Mouse (Mus musculus) gastrocnemius, postnatal 36 days (tissue): ENCODE results near the gene Olfr829. TPM values are rescaled to one million over a fixed set of nuclear protein-coding genes. Genes with fewer than 3 reads are reported as not detected.
"Not testable (repeated sequence)": the region's sequence is repeated elsewhere in the genome, so short reads cannot be mapped to it uniquely, and the experiment has no call there.

Experiments used
- DNase-seq, 2 experiments: peaks; one replicate each; pipeline ENCODE4 v3.0.0; 2022
- intact Hi-C: fragments of 180-260 bp; cut with DNase I; formaldehyde crosslinking; loops from one replicate; pipeline ENCODE4 v1.15.1; 2025
- long read RNA-seq, 2 experiments: library from polyadenylated mRNA; stranded (forward); transcript quantifications; one replicate each; pipeline ENCODE4 v2.0.0; 2021
- total RNA-seq, 2 experiments: library from RNA; stranded (reverse); gene quantifications; 2 replicates each; pipeline ENCODE4 v1.2.3; 2021

The Olfr829 gene
- not detected for total RNA-seq
- long read RNA-seq, experiment 1, result 0 reads
- long read RNA-seq, experiment 2, result 0 reads

DNA sequence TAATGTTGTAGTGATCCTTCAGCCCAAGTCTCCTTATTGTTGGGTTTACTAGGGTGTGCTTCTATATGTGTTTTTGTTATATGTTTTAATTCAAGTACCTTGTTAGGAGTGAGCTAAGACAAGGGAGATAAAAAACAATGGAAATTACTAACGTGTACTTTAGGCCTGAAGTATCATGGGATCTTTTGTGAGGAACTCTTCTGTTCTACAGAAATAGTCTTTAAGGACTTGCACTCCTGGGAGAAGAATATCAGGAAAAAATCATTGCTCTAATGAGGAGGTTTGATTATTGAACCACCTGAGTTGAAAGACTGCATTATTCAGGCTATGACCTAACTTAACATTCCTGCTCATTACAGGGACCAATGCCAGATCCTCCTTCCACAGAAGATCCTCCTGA, at the start of gene Olfr829:
TSS of gene Olfr829 (plus strand) at position 301 of the 400 bp plus-strand sequence.
- DNase-seq, result no peak
- intact Hi-C loops, result no loop called here

DNA sequence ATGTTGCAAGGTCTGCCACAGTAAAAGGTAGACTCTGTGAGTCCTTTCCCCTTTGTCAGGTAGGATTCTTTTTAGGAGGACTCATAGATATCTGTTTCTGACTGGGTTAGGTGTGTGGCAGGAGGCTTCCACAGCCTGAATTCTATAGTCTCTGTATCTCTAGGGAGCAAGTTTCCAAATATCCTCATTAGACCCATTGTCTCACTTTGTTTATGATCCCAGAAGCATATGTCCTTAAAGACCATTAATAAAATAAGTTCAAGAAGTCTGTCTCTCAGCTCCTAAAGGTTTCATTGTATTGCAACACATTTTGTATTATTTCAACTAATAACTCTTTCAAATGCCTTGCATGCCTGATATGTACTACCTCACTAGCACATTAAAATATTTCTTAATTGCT, 35.3 kb upstream of the Olfr829 start, which contains the start of gene Olfr828:
TSS of gene Olfr828 (minus strand) at position 101 of the 400 bp plus-strand sequence.
- no peak for DNase-seq

DNA sequence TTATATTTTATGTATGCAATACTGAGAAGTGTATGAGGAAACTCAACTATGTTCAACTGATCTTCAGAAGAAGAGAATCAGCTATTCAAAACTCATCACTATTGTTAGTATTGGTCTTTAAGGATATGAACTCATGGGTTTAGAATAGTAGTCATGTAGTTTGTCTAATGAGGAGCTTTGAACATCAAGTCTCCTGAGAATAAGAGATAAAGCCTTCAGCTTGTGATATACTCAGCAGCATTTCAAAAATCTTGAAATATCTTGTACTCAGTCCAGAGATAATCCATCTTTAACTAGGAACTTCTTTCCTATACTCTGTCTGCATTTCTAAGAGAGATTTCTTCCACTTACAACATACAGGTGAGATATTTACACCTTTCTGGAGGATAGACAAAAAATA, 19.7 kb downstream of the Olfr829 start, which contains the start of gene Olfr830:
TSS of gene Olfr830 (plus strand) at position 301 of the 400 bp plus-strand sequence.
- intact Hi-C loops, result no loop called here
- no peak for DNase-seq

More for the DNA sequence above, 35.3 kb upstream of the Olfr829 start, which contains the start of gene Olfr828:
- intact Hi-C loops, result no loop called here

DNA sequence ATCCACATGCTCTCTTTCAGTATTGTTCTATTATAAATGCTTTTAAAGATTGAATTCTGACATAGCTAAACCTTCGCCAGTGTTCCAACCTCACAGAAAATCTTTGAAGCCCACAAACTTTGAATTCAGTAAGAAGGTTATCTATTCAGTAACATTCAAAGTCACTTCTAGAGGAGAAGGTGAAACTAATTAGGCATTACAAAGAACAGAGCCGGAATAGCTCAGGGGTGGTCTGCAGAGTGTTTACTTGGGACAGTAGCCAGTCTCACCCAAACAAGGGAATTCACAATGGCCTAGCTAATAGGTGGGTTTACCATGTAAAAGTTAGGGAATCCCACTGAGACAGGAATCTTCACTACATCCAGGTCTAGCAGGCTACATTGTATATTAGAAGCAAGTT, 53.0 kb downstream of the Olfr829 start:
- DNase-seq, intact Hi-C loops: not testable (repeated sequence)

Other genes with a start within 250 kb of the Olfr829 start
- under 1 TPM in 1 of 2 experiments, not detected in 1; 0.13 TPM for gene Muc16, start 180.4 kb upstream of the Olfr829 start, total RNA-seq
- gene Olfr24, start 90.9 kb upstream of the Olfr829 start, total RNA-seq, result not detected
- gene Olfr828, start 35.4 kb upstream of the Olfr829 start, total RNA-seq, result not detected
- gene Olfr830, start 19.8 kb downstream of the Olfr829 start, total RNA-seq, result not detected
- gene Olfr832, start 82.2 kb downstream of the Olfr829 start, total RNA-seq, result not detected
- gene Olfr834, start 133.1 kb downstream of the Olfr829 start, total RNA-seq, result not detected
- gene Olfr835, start 177.8 kb downstream of the Olfr829 start, total RNA-seq, result not detected